ENCODE assay signal across 8 mouse cellular contexts in the genomic region with DNA sequence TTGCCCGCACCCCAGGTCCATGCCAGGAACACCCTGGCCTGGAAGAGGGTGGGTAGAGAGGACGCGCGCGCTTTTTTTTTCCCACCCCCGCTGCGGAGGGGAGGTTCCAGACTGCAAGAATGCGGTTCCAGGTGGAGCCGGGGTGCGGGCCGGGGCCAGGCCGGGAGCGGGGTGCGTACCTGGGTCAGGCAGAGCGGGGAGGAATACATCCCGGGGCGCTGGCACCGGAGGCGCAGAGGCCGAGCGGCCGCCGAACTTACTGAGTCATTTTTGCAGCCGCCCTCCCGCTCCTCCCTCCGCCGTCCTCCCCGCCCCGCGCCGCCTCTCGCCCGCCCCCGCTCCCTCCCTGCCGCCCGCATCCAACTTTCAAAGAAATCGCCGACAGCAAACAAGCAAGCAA. TPM values are rescaled to one million over a fixed set of nuclear protein-coding genes. Genes with fewer than 3 reads are reported as not detected.
DNase-seq lines count a peak whose midpoint lies in the region; ATAC-seq and TF ChIP-seq lines count a peak whose summit lies in the region.

No protein-coding gene starts in this region.

- DNase-seq in spleen, adult 2 months (ENCODE audit: low read depth in 1 of 2, low spot score in 2 of 2): peak in 1 of 2 experiments; percentile 38
- DNase-seq in spleen, postnatal 36 days (ENCODE audit: low spot score in 2 of 2): no peak
- DNase-seq in cerebellum, postnatal 4 days (ENCODE audit: low spot score in 2 of 2): peak; percentile 28
- peak; percentile 85 to 87 for DNase-seq in heart, adult 2 months
- DNase-seq in kidney, adult 18-20 months: peak; percentile 82
- DNase-seq in liver, adult 2 months (ENCODE audit: extremely low read depth, low read depth, low spot score): peak; percentile 68
- peak; percentile 79 for DNase-seq in urinary bladder, postnatal 14 days (ENCODE audit: low spot score)

- peak overlapping the region; percentile 94 for H3K9ac ChIP-seq in heart, adult 2 months (ENCODE audit: low read depth, low read length)
- H3K9ac ChIP-seq in liver, adult 2 months (ENCODE audit: low read depth, low read length): peak overlapping the region; percentile 86
- peak overlapping the region; percentile 59 for H3K9ac ChIP-seq in midbrain, embryonic 16.5 days (ENCODE audit: low read depth, low read length)

- H3K79me2 ChIP-seq in heart, adult 2 months (replicated peaks; ENCODE audit: control insufficient read depth, insufficient read depth, low read length): peaks cover 11% of the 10 kb centered on the region
- peaks cover 41% of the 10 kb centered on the region for H3K79me2 ChIP-seq in liver, adult 2 months (ENCODE audit: control insufficient read depth, insufficient read depth, low read length)

- no peak for TF ChIP-seq EP300 in heart, adult 2 months (IDR thresholded peaks at IDR 0.05; ENCODE audit: insufficient read depth, low read depth, low read length)

- ATAC-seq in midbrain, embryonic 16.5 days: no peak

- H3K9me3 ChIP-seq in midbrain, embryonic 16.5 days (replicated peaks; ENCODE audit: control insufficient read depth, low read length, poor library complexity, severe bottlenecking): no peaks in the 10 kb centered on the region

- no peaks in the 10 kb centered on the region for H3K36me3 ChIP-seq in spleen, adult 2 months (ENCODE audit: control insufficient read depth, insufficient read depth, low read length)
- no peaks in the 10 kb centered on the region for H3K36me3 ChIP-seq in heart, adult 2 months (ENCODE audit: control insufficient read depth, insufficient read depth, low read length)
- no peaks in the 10 kb centered on the region for H3K36me3 ChIP-seq in liver, adult 2 months (ENCODE audit: control insufficient read depth, insufficient read depth, low read length)
- no peaks in the 10 kb centered on the region for H3K36me3 ChIP-seq in midbrain, embryonic 16.5 days (ENCODE audit: control insufficient read depth, insufficient read depth, low read length)

- TF ChIP-seq POLR2A in spleen, adult 2 months (IDR thresholded peaks at IDR 0.05; ENCODE audit: low read depth, low read length): no peak
- peak; percentile 66; the same call in 1 of the 2 replicates for TF ChIP-seq POLR2A in heart, adult 2 months (IDR thresholded peaks at IDR 0.05; ENCODE audit: insufficient read depth, low read depth, low read length)
- peak; percentile 77 for TF ChIP-seq POLR2A in liver, adult 2 months (IDR thresholded peaks at IDR 0.05; ENCODE audit: extremely low read depth, insufficient read depth, low read length)

- peak overlapping the region; percentile 10; the same call in 1 of the 2 replicates for H3K27ac ChIP-seq in spleen, adult 2 months (ENCODE audit: insufficient read depth, low read length)
- peak overlapping the region; percentile 98 for H3K27ac ChIP-seq in heart, adult 2 months
- H3K27ac ChIP-seq in liver, adult 2 months (replicated peaks; ENCODE audit: insufficient read depth, low read depth, low read length): peak overlapping the region; percentile 98
- no peak overlapping the region for H3K27ac ChIP-seq in midbrain, embryonic 16.5 days (ENCODE audit: low read length)

- WGBS in spleen, adult 2 months: under 1% methylated on average over 38 of the region's 38 CpGs
- WGBS in heart, adult 2 months: 2% methylated on average over 21 of the region's 38 CpGs
- 1% methylated on average over 38 of the region's 38 CpGs for WGBS in liver, adult 2 months
- under 1% methylated on average over 28 of the region's 38 CpGs for WGBS in midbrain, embryonic 16.5 days

- H3K4me1 ChIP-seq in spleen, adult 2 months (ENCODE audit: control insufficient read depth, insufficient read depth, insufficient read length): peaks cover 20% of the 10 kb centered on the region
- peaks cover 24% of the 10 kb centered on the region for H3K4me1 ChIP-seq in heart, adult 2 months (ENCODE audit: control insufficient read depth, insufficient read depth, low read length)
- H3K4me1 ChIP-seq in liver, adult 2 months (ENCODE audit: control insufficient read depth, insufficient read depth, low read length): peaks cover 35% of the 10 kb centered on the region
- H3K4me1 ChIP-seq in midbrain, embryonic 16.5 days (ENCODE audit: control insufficient read depth, insufficient read depth, low read length): peaks cover 45% of the 10 kb centered on the region

- peak overlapping the region; percentile 67 for H3K4me2 ChIP-seq in midbrain, embryonic 16.5 days (ENCODE audit: low read length)

- TF ChIP-seq CTCF in spleen, adult 2 months (IDR thresholded peaks at IDR 0.05; ENCODE audit: extremely low read depth, insufficient read depth, insufficient read length, insufficient replicate concordance): no peak
- TF ChIP-seq CTCF in heart, adult 2 months (IDR thresholded peaks at IDR 0.05): no peak
- TF ChIP-seq CTCF in liver, adult 2 months (IDR thresholded peaks at IDR 0.05; ENCODE audit: low read depth, low read length): no peak

- intact Hi-C loops in heart, adult 2 months (cut with DNase I): no loop called here

- H3K4me3 ChIP-seq in spleen, adult 2 months (ENCODE audit: extremely low read depth, insufficient read depth, insufficient read length): peak overlapping the region; percentile 38; the same call in 1 of the 2 replicates
- H3K4me3 ChIP-seq in heart, adult 2 months: peak overlapping the region; percentile 95
- peak overlapping the region; percentile 84 for H3K4me3 ChIP-seq in liver, adult 2 months (ENCODE audit: insufficient read depth, low read depth, low read length)
- peak overlapping the region; percentile 41 for H3K4me3 ChIP-seq in midbrain, embryonic 16.5 days (ENCODE audit: low read depth, low read length)

- peaks cover 5% of the 10 kb centered on the region for H3K27me3 ChIP-seq in spleen, adult 2 months (ENCODE audit: control insufficient read depth, insufficient read depth, low read length)
- no peaks in the 10 kb centered on the region for H3K27me3 ChIP-seq in heart, adult 2 months (ENCODE audit: control insufficient read depth, insufficient read depth, low read length)
- no peaks in the 10 kb centered on the region for H3K27me3 ChIP-seq in liver, adult 2 months (ENCODE audit: control insufficient read depth, insufficient read depth, low read length)
- H3K27me3 ChIP-seq in midbrain, embryonic 16.5 days (ENCODE audit: control insufficient read depth, insufficient read depth, low read depth, low read length): peaks cover 14% of the 10 kb centered on the region

RNA-seq across cellular contexts. Expression of a gene that starts 28.5 kb away (rescaled TPM):
- polyA plus RNA-seq in spleen, adult 2 months (2012; rRNA removed): 26.0 and 32.4 TPM in 2 replicates
- total RNA-seq in heart, adult 2 months (2021): 100 to 1,000 TPM in 1 of 2 experiments, 10 to 100 TPM in 1; 94.2 to 104 TPM
- polyA plus RNA-seq in heart, adult 2 months (2012; rRNA removed): 59.9 and 80.1 TPM in 2 replicates
- total RNA-seq in liver, adult 2 months (2014; rRNA removed): 7.4 and 16.4 TPM in 2 replicates
- polyA plus RNA-seq in liver, adult 2 months (2012; rRNA removed): 32.8 and 56.4 TPM in 2 replicates
- 15.4 and 17.2 TPM in 2 replicates for polyA plus RNA-seq in midbrain, embryonic 16.5 days (2015; fragmentation: Nextera tagmentation; extraction: Ambion mirVana)

RNA-seq across cellular contexts. Expression of a gene that starts 34.0 kb away (rescaled TPM):
- polyA plus RNA-seq in spleen, adult 2 months (2012; rRNA removed): 18.3 and 22.9 TPM in 2 replicates
- total RNA-seq in heart, adult 2 months (2021): 1 to 10 TPM; 2.0 to 2.3 TPM
- 8.3 and 8.6 TPM in 2 replicates for polyA plus RNA-seq in heart, adult 2 months (2012; rRNA removed)
- total RNA-seq in liver, adult 2 months (2014; rRNA removed): 1.3 and 1.5 TPM in 2 replicates
- 2.3 and 4.1 TPM in 2 replicates for polyA plus RNA-seq in liver, adult 2 months (2012; rRNA removed)
- 1.2 and 1.4 TPM in 2 replicates for polyA plus RNA-seq in midbrain, embryonic 16.5 days (2015; fragmentation: Nextera tagmentation; extraction: Ambion mirVana)

RNA-seq across cellular contexts. Expression of a gene that starts 38.1 kb away (rescaled TPM):
- 2.9 and 6.4 TPM in 2 replicates for polyA plus RNA-seq in spleen, adult 2 months (2012; rRNA removed)
- total RNA-seq in heart, adult 2 months (2021): 1 to 10 TPM in 1 of 2 experiments, not detected in 1; 1.2 TPM
- polyA plus RNA-seq in heart, adult 2 months (2012; rRNA removed): 0.88 and 1.2 TPM in 2 replicates
- total RNA-seq in liver, adult 2 months (2014; rRNA removed): 0.40 TPM in 1 of 2 replicates, not detected in the other
- 0.26 and 1.4 TPM in 2 replicates for polyA plus RNA-seq in liver, adult 2 months (2012; rRNA removed)
- 2.3 and 3.3 TPM in 2 replicates for polyA plus RNA-seq in midbrain, embryonic 16.5 days (2015; fragmentation: Nextera tagmentation; extraction: Ambion mirVana)

RNA-seq across cellular contexts. Expression of a gene that starts 42.6 kb away (rescaled TPM):
- 2.3 and 2.9 TPM in 2 replicates for polyA plus RNA-seq in spleen, adult 2 months (2012; rRNA removed)
- 1 to 10 TPM in 1 of 2 experiments, under 1 TPM in 1; 0.73 to 1.9 TPM for total RNA-seq in heart, adult 2 months (2021)
- 2.1 and 3.5 TPM in 2 replicates for polyA plus RNA-seq in heart, adult 2 months (2012; rRNA removed)
- total RNA-seq in liver, adult 2 months (2014; rRNA removed): 2.4 TPM in 1 of 2 replicates, not detected in the other
- 0.32 and 0.44 TPM in 2 replicates for polyA plus RNA-seq in liver, adult 2 months (2012; rRNA removed)
- 6.1 and 8.2 TPM in 2 replicates for polyA plus RNA-seq in midbrain, embryonic 16.5 days (2015; fragmentation: Nextera tagmentation; extraction: Ambion mirVana)

RNA-seq across cellular contexts. Expression of a gene that starts 42.7 kb away (rescaled TPM):
- polyA plus RNA-seq in spleen, adult 2 months (2012; rRNA removed): 47.9 and 71.7 TPM in 2 replicates
- 10 to 100 TPM; 46.6 to 53.8 TPM for total RNA-seq in heart, adult 2 months (2021)
- 48.5 and 56.9 TPM in 2 replicates for polyA plus RNA-seq in heart, adult 2 months (2012; rRNA removed)
- 39.7 and 53.8 TPM in 2 replicates for total RNA-seq in liver, adult 2 months (2014; rRNA removed)
- polyA plus RNA-seq in liver, adult 2 months (2012; rRNA removed): 42.6 and 49.7 TPM in 2 replicates
- 77.5 and 86.2 TPM in 2 replicates for polyA plus RNA-seq in midbrain, embryonic 16.5 days (2015; fragmentation: Nextera tagmentation; extraction: Ambion mirVana)

Comparison
In these comparisons a context has a peak if more than half of its experiments do, and no peak if none do; other contexts are left out.
1. DNase-seq: peak in cerebellum, postnatal 4 days (2 of 2), heart, adult 2 months (2 of 2), kidney, adult 18-20 months (single experiment), liver, adult 2 months (single experiment) and urinary bladder, postnatal 14 days (single experiment); none in spleen, postnatal 36 days (0 of 2).
2. H3K4me3 ChIP-seq: peak in every context shown above with its lines; median percentile 95 in heart, adult 2 months; 84 in liver, adult 2 months; 41 in midbrain, embryonic 16.5 days; 38 in spleen, adult 2 months.
3. Peak in every context shown above with its lines, with median percentiles within 50 percentile points of each other: H3K9ac ChIP-seq.